Mouse (Mus musculus) adrenal gland (tissue): ENCODE results near the gene Tectb.

Experiments used
- intact Hi-C: fragments of 180-260 bp; cut with DNase I; formaldehyde crosslinking; loops from one replicate; pipeline ENCODE4 v1.15.1; 2025
- microRNA-seq, 2 experiments: library from miRNA; unstranded; fragments of <30 nt; microRNA quantifications; one replicate each; pipeline ENCODE4; 2019

Gene Tectb

GRCm38 (mm10) chr19:55244791-55245231, 64.3 kb downstream of the Tectb start:
- intact Hi-C loops: no loop called here

Small RNAs within 50 kb of the gene (microRNA-seq; reads per million reads assigned to microRNA genes)
- 0 to 0.49 reads per million in 2 experiments for gene Mir6715
